Mouse (Mus musculus) megakaryocyte, adult 5-6 weeks (primary cell): ENCODE data around the gene Chn2. TPM values are rescaled to one million over a fixed set of nuclear protein-coding genes. Genes with fewer than 3 reads are reported as not detected.

ENCODE experiments used
- ATAC-seq: 2 replicates; pipeline ENCODE4 v1.8.0; 2016; ENCODE audit warnings: mild to moderate bottlenecking, inconsistent platforms; ENCODE audit not compliant: poor library complexity, severe bottlenecking
- total RNA-seq, 2 experiments: library from RNA; stranded (forward) in 1 of 2; stranded (reverse) in 1 of 2; fragments of 153-499, 151-499 nt in 1 of 2; fragments of 221-1000, 200-1000 nt in 1 of 2; gene quantifications; 2 replicates each; pipeline versions ENCODE4 v1.2.3 to v1.2.4; 2015 to 2017

Chn2 gene
- total RNA-seq, 2 experiments from 2014 or later = 21.0 to 21.5 TPM

DNA sequence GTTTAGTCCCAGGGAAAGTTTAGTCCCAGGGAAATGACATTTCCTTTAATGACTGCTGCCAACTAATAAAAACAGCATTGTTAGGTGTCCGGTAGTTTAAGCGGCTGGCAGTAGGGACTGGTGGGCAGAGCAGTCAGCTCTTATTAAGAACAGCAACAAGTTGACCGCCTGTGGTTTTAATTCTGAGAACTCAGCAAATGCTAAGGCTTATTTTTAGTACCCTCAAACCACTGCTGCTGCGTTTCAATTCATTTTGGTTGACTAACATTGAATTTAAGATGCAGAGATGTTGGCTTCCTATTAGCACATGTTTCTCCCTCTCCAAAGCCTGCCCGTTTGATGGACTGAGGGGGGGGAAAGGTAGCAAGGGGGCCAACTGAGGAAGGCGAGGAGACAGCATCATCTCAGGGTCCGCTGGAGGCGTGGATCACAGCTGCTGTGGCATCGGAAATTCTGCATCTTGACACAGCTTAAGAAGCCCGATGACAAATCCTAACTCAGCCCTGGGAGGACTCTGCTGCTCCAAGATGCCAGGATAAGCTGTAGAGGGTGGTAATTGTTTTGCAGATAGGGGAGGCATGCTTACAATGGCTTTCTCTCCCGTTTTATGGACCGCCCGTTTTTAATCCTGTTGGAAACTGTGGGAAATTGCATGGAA lies 2.2 kb downstream of the Chn2 start:
- ATAC-seq = no peak

DNA sequence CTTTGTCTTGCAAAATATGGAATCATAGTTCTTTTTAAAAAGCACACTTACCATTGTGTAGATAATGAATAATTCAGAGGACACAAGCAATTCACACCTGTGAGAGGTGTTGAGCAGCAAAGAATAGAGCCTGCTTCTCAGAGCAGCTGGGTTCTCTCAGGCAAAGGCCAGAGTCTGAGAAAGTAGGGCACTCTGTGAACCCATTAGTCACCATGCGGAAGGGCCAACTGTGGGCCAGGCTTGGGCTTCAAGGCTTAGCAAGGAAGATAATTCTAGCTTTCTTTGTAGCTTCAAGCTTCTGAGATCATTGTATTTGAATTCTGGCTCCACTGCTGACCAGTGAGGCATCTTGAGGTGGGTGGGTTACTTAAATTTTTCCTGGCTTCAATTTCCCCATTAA lies 2.8 kb downstream of the Chn2 start:
- ATAC-seq = peak; percentile 17; the same call in 1 of the 2 replicates

- no peak for ATAC-seq
These were observed 4.2 kb downstream of the Chn2 start for GRCm38 (mm10) chr6:54043536-54043935.

DNA sequence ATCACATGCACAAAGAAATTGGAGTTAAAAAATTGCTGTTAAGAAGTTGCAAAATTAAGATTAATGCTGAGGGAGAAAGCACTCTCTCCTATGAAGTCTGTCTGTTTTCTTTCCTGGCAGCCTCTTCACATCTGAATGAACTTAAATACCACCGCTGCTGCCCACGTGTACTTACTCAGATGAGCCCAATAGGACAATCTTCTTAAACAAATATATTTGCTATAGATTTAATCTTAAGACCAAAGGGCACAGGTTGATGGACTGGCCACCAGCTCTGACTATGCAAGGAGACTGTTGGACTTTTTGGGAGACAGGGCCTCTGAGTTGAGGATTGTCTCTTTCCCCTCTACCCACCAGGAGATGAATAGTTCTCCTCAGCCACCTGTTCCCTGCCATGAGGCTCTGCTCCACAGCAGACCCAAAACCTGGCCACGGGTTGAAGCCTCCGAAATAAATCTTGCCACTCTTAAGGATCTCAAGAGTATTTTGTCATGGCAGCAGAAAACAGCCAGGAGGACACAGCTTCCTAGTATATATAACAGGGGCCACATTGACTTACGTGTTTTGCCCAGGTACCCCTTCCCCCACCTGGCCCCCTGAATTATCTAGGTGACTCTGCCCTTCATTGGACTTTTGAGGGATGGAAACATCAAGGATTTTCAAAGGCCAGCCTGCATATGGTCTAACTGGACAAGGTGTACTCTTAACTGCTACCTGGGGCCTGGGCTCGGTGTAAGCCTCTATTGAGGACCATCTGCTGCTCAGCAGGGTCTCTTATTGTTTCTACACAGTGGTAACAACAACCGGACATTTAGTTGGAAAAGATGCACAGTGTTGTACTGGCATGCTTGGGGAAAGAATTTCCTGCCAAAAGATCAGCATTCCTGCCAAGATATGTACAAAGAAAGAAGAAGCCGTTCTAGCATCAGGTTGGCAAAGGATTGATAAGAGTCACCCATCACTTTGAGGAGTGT lies 6.7 kb downstream of the Chn2 start:
- no peak for ATAC-seq

GRCm38 (mm10) chr6:54046884-54047747 lies 7.8 kb downstream of the Chn2 start:
- no peak for ATAC-seq

DNA sequence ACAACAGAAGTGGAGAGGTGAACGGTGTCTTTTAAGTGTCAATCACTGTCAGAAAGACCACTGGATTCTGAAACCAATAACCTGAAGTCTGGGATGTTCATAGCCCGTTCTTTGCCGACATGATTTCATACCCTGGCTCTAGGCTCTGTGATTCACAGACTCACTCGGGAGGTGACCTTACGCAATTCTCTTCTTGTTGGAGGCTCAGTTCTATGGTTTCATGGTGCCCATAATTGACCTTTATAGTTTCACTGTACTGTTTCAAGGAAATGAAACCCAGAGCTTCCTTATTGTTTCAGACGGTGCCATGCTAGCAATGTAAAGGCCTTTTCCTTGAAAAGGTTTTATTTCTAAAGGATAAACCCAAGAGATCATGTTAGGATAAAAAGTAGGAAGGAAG lies 9.4 kb downstream of the Chn2 start:
- ATAC-seq = peak; percentile 92

- no peak for ATAC-seq
These were observed 11.8 kb downstream of the Chn2 start for GRCm38 (mm10) chr6:54051173-54051572.

DNA sequence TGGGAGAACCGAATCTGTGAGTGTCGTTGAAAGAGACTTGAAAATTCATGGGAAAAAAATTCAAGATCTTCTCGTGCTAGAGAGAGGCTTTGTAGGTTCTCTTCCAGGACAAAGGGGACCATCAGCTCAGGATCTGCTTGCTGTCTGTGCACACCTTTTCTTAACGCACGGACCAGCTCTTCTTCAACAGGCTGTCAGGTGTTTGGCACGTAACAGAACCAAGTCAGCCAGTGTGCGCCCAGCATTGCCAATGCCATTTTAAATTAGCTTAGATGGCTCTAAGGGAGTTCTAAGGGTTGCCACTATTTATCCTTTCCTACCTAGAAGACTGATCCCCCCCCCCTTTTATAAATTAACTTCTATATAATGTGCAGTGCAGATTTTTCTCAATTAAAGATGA lies 12.8 kb downstream of the Chn2 start:
- no peak for ATAC-seq

- no peak for ATAC-seq
These were observed 13.3 kb downstream of the Chn2 start for GRCm38 (mm10) chr6:54052666-54053065.

- no peak for ATAC-seq
These were observed 14.0 kb downstream of the Chn2 start for GRCm38 (mm10) chr6:54053316-54053715.

- no peak for ATAC-seq
These were observed 16.0 kb downstream of the Chn2 start for GRCm38 (mm10) chr6:54055387-54055786.

GRCm38 (mm10) chr6:54056548-54057532 lies 17.5 kb downstream of the Chn2 start:
- peak; percentile 42; the same call in 1 of the 2 replicates for ATAC-seq

DNA sequence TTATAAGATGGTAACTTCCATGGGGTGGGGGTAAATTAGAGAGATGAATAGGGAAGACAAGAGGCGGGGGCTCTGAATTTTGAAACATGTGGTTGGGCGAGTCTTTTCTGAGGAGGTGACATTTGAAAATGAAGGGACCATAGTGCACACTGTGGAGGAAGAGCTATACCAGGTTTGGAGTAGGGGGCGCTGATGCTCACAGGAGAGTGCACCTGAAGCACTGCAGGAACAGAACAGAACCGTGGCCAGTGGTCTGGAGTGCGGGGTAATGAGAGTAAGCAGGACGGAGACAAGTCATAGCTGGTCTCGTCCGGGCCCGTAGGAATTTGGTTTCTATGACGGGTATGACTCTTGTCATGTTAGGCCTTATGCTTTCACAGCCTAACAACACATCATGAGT lies 18.3 kb downstream of the Chn2 start:
- ATAC-seq = no peak

- peak; percentile 81 for ATAC-seq
These were observed 19.5 kb downstream of the Chn2 start for GRCm38 (mm10) chr6:54058837-54059236.

DNA sequence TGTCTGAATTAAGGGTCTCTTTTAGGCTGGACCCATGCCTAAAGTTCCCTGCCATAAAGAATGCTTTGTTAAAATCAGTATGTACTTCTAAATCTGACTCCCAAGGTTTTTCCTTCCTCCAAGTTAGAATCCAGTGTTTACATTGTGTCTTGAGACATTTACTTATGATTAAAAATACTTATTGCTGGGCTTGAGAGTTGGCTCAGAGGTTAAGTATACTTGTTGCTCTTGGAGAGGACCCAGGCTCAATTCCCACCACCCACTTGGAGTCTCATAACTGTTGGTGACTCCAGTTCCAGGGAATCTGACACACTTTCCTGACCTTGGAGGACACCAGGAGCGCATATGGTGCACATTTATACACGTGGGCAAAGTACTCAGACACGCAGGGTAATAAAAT lies 20.9 kb downstream of the Chn2 start:
- ATAC-seq = no peak

- no peak for ATAC-seq
These were observed 22.0 kb downstream of the Chn2 start for GRCm38 (mm10) chr6:54061375-54061774.

DNA sequence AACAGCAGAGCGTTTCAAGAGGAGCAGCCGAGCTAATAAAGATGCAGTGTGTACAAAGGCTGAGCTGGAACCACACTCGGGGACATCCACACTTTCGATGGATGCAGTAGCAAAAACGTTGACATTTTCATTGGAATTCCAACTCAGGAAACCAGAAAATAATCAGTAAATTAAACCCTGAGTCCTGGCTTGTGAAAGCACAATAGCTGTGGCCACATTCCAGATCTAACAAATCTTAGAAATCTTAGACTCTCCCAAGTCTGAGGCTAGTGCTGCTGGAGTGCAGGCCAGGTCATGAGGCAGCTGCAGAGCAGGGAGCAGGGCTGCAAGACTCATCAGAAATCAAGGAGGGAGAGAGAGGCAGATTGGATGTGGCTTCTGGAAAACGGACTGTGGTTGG lies 24.5 kb downstream of the Chn2 start:
- no peak for ATAC-seq

GRCm38 (mm10) chr6:54067380-54067779 lies 28.0 kb downstream of the Chn2 start:
- ATAC-seq = no peak

- no peak for ATAC-seq
These were observed 29.5 kb downstream of the Chn2 start for GRCm38 (mm10) chr6:54068882-54069281.

GRCm38 (mm10) chr6:54070736-54071135 lies 31.4 kb downstream of the Chn2 start:
- ATAC-seq = no peak
